Mouse (Mus musculus): ENCODE data around the gene Mafk.

DNA sequence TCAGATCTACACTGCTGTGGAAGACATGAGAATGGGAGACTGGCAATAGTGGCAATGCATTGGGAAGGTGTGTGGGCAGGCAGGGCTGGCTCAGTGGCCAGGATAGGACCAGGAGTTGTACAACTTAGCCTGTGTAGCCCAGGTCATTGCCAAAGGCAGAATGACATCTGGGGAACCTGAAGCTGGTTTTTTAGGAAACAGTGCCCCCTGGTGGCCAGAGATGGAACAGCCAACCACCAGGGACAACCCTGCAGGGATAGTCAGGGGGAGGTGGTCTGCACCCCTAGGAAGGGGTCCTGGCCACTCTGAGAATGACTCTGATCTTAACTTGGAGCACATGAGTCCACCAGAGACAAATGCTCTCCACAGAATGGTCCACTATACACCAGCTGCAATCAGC is 40.8 kb upstream of the Mafk start:
- TF ChIP-seq CTCF (IDR thresholded peaks at IDR 0.05; ENCODE audit: insufficient read depth, low read depth, low read length) = peak; percentile 59
- TF ChIP-seq POLR2A (IDR thresholded peaks at IDR 0.05; ENCODE audit: insufficient read depth, low read depth, low read length) = no peak

Data from olfactory bulb, adult 2 months (tissue).